Mouse (Mus musculus) cerebellum, postnatal 14 days (tissue): ENCODE results near the gene Anxa9.
"Not testable (repeated sequence)": the region's sequence is repeated elsewhere in the genome, so short reads cannot be mapped to it uniquely, and the experiment has no call there.

Source experiments
- DNase-seq, 2 experiments: peaks; one replicate each; pipeline ENCODE4 v3.0.0; 2021; ENCODE audit warnings: mixed read lengths in 2 of 2

The Anxa9 gene

DNA sequence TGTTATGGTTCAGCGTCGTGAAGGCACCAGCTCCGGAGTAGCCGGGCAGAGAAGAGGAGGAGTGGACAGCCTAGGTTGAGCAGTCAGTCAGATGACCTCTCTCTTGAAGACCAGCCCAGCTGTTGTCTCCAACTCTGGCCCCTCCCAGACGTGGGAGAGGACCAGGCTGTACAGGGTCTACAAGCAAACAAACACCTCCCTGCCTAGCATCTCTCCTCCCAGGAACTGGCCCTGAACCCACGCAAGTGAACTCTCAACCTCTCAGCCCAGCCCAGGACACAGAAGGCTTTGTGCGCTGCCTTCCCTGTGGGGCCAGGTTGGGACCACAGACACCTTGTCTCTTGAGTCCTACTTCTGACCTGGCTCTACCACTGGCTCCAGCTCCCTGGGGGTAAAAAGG, at the start of gene Anxa9:
TSS of gene Anxa9 (minus strand) at position 77 of the 400 bp plus-strand sequence.
- DNase-seq, result no peak

DNA sequence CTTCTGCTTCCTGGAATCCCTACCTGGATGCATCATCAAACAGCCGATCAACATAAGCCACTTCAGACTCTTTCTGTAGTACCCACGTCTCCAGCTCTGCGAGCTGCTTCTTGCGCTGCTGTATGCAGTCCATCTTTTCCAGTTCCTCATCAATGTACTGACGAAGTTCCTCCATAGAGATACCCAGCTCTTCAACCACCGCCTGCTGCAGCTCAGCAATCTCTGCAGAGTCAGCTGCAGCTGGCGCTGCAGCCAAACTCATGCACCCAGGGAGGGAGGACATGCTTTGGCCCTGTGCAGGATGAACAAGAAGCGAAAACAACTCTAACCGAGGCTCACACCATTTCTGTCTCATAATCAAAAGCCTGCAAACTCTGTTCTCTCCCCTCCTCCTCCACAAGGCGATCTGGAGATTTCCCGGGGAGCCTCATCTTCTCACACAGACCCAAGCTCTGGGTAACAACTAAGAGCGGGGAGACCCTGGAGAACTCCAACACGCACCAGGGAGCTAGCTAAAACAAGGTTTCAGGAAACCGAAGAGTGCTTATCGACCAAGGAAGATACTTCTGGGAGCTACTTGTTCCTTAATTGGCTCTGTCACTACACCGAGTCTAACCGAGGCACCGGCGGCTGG, 49.1 kb upstream of the Anxa9 start:
- not testable (repeated sequence) for DNase-seq

DNA sequence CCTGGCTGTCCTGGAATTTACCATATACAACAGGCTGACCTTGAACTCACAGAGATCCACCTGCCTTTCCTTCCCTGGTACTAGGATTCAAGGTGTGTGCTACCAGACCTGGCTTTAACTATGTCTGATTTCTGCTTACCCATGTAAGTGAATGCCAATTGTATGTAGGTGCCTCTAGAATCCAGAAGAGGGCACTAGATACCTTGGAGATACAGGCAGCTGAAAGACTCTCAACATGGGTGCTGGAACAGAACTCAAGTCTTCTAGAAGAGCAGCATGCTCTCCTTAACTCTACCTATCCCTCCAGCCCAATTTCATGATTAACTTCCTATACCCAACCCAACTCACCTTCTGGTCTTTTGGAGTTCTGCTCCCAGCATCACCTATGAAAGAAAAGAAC, 42.5 kb upstream of the Anxa9 start:
- DNase-seq, result peak; percentile 27 to 42

DNA sequence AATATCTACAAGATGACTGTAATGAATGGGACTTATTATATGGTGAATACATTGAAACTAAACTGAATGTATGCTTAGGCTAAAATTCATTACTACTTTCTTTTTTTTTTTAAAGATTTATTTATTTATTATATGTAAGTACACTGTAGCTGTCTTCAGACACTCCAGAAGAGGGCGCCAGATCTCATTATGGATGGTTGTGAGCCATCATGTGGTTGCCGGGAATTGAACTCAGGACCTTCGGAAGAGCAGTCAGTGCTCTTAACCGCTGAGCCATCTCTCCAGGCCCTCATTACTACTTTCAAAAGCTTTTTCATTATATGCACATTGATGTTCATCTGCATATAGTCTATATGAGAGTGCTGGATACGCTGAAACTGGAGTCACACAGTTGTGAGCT, 41.4 kb upstream of the Anxa9 start:
- DNase-seq, result not testable (repeated sequence)

DNA sequence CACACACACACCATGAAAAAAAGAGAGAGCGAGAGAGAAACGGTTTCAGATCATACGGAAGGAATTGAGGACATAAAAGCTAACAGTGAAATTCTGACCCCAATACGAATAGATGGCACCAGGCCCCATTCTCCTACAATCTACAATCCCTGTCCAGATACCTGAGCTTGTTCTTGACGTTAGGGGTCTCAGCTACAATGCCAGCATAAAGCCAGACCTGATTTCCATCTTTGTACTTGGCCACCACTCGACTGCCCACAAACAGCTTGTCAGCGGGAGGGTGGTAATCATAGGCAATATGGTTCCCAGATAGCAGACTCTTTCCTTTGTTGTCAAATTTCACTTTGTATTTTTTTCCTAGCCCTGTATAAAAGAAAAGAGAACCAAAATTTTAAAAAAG, 39.5 kb upstream of the Anxa9 start:
- no peak for DNase-seq

DNA sequence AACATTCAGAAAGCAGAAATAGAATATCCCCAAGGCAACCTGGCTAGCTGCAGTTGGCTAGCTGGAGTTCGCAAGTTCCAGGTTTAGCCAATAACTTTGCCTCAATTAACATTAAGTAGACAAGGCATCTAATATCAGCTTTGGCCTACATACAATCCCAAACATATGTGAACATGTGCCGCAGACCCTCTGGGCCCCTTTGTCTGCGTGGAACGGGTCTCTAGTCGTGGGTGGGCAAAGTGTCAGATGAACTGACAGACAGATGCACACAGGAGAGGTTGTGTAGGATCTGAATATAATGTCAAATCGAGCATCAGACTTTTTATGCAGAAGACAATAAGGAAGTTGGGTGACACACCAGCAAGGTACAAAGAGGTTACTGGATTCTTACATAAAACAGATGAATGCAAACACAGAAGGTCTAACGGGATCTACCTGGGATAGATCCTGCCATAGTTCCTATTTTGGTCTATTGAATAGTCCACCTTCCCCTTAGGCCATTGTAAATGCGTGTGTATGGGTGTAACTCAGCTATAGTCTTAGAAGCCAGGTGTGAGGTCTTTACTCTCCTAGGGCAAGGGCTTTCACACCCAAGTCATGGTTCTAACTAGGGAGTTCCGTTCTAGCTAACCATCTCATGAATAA, 36.5 kb upstream of the Anxa9 start:
- not testable (repeated sequence) for DNase-seq

DNA sequence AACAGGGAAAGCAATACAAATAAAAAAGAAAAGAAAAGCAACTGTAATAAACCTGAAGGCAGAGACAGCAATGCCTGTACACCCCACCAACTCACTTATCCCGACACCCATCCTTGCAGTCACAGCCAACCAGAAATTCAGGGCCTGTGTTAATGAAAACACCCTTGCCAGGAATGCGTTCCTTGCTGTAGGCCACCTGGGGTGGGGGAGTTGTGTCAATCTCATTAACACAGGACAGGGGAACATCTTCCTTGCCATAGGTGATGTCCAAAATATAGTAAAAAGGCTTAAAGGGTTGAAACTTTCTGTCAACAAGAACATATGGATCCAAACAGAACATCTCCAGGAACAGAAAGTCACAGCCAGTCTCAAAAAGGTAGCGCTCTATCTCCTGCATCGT, 31.3 kb upstream of the Anxa9 start:
- no peak for DNase-seq

DNA sequence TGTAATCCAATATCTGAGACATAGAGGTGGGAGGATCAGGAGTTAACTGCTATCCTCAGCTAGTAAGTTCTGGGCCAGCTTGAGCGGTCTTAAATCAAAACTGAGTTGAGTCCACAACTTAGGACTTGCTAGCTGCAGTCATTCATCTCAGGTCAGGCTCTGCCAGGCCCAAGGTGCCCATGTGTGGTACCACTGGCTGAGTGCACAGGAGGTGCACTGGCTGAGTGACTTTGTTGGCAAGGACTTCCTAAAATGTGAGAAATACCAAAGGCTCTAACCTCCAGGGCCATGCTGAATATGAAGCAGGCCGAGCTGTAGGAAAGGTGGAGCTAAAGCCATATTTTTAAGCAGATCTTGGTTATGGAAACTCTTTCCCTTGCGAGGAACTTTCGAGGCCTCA, 30.4 kb upstream of the Anxa9 start:
- DNase-seq, result no peak

DNA sequence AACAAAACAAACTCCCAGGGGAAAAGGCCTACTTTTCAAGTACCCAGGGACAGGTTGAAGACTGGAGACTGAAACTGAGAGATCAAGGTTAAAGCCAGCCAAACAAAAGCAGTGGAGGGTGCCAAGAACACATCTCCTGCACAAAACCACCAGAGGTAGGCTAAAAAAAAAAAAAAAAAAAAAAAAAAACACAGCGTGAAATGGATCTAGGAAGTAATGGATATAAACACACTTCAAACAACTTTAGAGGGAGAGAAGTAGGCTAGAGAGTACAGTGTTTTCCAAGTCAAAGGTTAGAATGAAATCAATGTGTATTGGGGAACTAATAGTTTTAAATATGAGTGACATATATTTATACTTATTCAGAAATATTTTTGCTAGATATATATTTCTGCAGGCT, 24.6 kb upstream of the Anxa9 start:
- no peak for DNase-seq

DNA sequence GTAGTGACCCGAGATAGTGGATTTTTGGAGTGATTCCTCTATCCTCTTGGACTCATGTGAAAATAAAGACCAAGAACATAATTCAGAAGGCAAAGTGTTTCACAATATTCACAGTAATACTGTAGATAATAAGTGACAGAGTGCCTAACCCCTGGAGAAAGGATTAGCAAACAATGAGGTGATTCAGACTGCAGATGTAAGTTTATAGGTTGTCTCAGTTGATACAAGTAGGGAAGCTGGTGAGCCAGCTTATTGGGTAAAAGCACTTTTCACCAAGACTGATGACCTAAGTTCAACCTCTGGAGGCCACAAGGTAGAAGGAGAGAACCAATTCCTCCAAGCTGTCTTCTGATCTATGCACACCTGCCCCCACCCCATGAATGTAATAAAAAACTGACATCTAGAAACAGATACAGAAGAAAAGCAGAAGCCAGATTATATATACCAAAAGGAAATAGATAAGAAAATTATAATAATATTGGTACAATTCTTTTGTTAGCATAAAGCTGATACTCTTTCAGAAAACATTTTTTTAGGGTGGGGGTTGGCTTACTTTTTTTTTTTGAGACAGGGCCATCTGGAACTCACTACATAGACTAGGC, 21.9 kb upstream of the Anxa9 start:
- DNase-seq, result no peak

DNA sequence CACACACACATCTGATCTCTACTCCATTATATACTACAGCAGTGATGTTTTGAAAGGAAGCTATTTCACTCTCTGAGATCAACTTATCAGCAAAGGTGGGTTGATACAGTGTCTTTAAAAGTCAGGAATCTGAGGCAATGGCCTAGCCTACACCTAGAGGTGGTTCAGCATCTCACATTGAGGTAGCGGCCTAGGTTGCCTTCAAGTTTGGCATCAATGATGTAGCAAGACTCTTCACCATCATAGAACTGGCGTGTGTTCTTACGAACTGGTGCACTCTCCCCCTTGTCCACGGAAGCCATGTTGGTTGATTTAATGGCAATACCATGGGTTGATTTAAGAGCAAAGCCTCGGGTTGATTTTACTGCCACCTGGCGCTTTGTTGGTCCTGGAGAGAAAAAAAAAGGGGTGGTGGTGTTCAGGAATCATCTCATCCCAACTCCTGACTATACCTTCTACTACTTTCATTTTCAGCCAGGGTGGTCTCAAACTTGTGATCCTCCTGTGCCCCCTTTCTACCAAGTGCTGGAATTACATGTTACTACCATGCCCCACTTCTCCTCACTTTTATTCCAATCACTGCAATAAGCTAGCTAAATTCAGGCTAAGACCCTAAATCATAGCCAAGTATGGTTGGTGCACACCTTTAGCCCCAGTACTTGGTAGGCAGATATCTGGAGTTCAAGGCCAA, 17.6 kb upstream of the Anxa9 start:
- no peak for DNase-seq

DNA sequence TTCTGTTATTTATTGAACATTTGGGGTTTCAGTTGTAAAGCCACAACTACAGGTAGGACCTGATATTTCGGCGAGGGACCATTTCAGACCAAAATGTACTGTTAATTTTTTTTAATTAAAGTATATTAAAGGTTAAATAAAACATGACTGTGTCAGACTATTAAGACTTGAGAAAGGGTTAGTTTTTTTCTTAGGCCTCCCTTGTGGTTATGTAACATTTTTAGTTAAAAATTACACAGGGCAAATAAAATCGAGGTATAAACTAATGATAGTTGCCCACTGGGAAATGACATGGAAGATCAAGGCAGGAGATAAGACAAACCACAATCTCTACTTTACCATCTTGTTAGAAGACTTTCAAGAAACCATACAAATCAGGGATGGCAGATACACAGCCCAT, 16.5 kb upstream of the Anxa9 start:
- DNase-seq, result no peak

DNA sequence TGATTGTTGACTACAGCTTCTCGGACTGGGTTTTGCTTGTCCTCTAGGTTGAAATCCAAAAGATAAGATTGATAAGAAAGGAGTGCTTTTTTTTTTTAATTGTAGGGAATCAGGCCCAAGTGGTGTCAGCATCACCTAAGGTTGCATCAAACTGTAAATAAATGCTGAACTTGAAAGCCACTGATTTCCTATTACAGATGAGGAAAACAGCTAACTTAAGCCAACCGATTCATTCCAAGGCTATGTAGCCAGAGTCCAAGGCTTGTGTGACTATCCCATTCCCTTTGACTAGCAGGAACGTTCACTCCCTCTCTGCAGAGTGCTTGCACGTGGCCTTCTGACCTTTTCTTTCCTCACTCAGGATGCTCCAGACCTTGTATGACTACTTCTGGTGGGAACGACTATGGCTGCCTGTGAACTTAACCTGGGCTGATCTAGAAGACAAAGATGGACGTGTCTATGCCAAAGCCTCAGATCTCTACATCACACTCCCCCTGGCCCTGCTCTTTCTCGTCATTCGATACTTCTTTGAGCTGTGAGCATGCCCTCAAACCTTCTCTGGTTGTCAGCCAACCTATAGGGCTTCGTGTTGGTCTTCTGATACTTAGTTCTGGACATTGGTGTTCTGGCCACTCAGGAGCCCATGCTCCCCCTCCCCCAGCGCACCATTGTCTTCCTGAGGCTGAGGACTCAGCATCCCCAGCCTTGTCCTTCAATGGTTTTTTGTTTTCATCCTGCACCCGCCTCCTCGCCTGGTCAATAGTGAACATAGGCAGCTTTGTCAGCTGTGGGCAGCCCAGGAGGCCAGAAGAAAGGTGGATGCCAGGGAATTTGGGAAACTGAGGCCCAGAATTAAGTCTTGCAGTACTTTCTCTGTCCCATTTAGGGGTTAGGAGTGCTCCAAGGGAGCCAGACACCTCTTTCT, 13.0 kb upstream of the Anxa9 start:
- DNase-seq, result no peak

DNA sequence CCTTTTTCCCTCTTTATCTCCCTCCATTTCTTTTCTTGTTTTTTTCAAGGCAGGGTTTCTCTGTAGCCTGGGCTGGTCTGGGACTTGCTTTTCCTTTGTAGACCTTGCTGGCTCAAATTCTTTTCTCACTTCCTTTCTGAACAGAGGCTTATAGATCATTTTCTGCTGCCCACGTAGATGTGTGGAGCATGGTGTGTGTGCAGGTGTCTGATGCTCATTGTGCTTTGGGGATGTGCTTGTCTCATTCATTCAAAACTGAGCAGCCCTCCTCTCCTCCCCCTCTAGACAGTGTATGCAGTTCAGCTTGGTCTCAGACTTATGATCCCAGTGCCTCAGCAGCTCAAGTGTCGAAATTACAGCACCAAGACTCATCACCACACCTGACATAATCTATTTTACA, 12.1 kb upstream of the Anxa9 start:
- DNase-seq, result no peak

DNA sequence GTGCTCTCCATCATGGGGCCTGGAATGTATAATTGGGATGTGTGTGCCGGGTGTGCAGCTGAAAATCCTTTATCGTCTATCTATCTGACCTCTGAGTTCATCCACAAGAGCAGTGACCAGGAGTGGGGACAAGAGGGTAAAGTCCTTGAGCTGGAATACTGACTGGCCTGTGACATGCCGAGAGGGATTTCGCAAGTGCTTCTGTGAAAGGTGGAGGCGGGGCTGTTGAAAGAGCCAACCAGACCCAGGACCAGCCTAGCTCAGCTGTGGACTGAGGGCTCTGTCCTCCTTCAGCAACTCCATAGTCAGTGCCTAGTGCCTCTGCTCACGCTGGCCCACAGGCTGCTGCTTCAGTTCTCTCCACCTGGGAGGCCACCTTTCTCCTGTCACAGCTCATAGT, 11.6 kb upstream of the Anxa9 start:
- peak in 1 of 2 experiments; percentile 18 for DNase-seq

DNA sequence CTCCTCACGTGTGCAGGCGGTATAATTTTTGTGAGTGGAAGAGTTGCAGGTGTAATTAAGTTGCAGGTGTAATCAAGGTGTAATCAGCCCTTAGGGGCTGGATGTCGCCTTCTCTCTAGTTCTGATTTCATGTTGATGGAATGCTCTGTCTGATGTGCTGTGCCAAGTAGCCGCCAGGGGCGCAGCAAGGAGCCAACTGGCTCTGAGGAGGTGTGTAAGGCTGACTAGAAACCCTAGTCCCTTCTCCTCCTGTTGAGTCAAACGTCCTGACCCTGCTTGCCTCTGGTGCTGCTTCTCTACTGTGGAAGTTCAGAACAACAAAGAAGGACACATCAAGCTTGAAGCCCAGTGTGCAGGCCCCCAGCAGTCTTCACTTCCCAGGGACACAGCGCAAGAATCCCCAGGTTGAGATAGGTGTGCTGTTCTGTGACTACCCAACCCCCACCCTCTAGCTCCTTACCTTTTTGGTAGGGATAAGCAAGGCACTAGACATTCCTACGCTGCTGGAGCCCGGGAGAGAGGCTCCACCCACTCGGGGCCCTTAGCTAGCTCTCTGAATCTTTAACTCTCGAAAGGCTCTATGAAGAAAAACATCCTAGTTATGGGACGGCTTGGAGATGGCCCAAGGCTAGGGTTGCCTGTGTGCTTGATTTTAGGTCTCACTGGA, 10.6 kb upstream of the Anxa9 start:
- DNase-seq, result peak; percentile 59 to 68

DNA sequence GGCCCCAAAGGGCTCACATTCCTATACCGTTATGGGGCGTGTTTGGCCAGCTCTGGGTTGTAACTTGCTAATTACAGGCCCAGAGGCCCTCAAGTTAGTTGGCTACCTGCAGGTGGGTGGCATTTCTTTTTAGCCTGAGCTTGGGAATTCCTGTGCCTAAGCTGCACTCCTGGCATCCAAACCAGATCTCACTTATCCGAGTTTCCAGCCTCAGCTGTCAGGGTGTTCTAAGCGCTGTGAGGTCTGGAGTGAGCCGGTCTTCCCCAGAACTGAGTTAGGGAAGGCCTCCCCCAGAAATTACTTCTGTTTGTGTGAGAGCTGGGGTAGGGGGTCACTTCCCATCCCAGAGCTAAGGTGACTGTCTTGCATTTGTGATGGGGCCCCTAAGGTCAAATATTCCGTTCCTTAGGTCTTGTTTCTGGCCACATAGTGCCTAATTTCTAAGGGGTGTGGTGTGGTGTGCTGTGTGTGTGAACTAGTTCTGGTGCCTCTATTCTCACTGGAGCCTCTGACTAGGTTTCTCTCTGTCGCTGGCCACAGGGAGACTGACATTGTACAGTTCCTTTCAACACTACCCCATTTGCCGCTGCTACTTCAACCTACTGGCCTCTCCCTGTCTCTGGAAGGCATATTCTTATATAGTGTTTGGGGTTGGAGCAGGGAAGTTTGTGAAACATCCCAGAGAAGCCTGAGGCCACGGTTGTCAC, 9.0 kb upstream of the Anxa9 start:
- no peak for DNase-seq

DNA sequence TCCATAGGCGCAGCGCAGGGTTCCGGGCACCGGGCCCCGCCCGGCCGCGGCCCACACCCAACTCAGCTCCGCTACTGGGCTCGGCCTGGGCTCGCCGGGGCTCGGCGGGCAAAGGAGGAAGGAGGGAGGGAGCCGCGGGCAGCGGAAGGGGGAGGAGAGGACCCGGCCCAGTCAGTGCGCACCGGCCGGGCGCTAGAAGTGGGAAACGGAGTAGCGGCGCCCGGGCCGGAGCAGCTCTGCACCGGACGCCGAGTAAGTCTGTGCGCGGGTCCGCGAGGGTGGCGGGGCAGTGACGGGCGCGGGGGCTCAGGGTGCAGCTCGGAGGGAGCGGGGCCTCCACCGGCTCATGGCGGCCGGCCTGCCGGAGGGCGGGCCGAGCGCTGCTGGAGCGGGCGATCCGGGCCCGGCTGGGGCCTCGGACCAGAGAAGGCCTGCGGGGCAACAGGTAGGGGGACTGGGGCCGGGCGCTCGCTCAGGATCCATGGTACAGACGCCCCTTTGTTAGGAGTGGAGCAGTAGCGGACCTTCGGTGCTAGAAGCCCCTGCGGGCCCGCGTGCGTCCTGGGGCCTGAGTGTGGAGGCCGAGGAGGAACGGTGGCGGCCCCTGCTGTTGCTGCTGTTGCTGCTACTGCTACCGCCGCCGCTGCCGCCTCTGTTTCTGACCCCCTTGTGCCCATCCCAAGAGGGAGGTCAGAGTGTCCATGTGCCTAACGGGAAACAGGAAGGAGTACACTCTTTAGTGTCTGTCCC, 8.3 kb upstream of the Anxa9 start:
- peak; percentile 83 for DNase-seq

DNA sequence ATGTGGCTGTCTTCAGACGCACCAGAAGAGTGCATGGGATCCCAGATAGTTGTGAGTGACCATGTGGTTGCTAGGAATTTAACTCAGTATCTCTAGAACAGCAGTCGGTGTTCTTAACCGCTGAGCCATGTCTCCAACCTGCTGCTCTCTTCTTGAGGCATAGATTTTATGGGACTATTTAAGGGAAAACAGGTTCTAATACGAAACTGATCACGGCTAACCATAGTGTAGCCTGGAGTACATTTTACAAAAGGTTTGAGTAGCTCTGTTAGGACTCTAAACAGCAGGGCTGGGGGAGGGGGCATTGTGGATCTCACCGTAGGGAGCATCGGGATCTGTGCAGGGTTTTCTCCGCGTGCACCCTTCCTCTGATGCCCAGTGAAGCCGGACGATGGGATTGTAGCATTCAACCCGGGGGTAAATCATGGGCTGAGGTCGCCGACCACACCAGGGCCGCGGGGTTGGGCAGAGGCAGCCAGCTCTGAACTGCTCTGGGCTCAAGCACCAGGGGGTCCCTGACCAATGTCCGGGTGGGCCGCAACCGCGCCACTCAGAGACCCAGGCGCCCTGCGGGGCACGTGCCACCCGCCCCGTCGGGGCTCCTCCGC, 7.6 kb upstream of the Anxa9 start, which contains the start of gene Cers2:
TSS of gene Cers2 (plus strand) at position 306 of the 608 bp plus-strand sequence.
- DNase-seq, result no peak

DNA sequence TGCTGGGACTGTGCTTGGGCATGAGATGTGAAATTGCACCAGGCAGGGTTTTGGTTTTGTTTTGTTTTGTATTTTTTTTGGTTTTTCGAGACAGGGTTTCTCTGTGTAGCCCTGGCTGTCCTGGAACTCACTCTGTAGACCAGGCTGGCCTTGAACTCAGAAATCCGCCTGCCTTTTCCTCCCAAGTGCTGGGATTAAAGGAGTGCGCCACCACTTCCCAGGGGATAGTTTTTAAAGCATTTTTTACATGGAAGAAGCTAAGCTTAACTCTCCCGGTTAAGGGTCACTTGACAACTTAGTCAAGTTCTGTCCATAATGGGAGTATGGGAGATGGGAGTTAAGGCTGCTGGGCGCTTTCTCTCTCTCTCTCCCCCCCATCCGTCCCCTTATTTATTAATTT, 7.1 kb upstream of the Anxa9 start:
- DNase-seq, result no peak
